Mouse (Mus musculus): ENCODE measurements at regions not wholly inside any gene's neighbourhood (a gene's known extent, or its start where the extent isn't known, plus 50 kb on each side); places are given as distances from the start of the nearest gene placed in this dataset.

- no peak for TF ChIP-seq CTCF (IDR thresholded peaks at IDR 0.05; ENCODE audit: low read depth)
- no peak for TF ChIP-seq EP300 (IDR thresholded peaks at IDR 0.05; ENCODE audit: low read depth)
Measured at GRCm38 (mm10) chr19:35066352-35066935, 144.3 kb downstream of the Kif20b start.
